Mouse (Mus musculus): ENCODE data around the gene Fbxo24. TPM values are rescaled to one million over a fixed set of nuclear protein-coding genes. Genes with fewer than 3 reads are reported as not detected.
"Not testable (repeated sequence)": the region's sequence is repeated elsewhere in the genome, so short reads cannot be mapped to it uniquely, and the experiment has no call there.

Fbxo24 gene
- polyA plus RNA-seq, 1 experiment from 2014 or later, result 0.25 TPM

DNA sequence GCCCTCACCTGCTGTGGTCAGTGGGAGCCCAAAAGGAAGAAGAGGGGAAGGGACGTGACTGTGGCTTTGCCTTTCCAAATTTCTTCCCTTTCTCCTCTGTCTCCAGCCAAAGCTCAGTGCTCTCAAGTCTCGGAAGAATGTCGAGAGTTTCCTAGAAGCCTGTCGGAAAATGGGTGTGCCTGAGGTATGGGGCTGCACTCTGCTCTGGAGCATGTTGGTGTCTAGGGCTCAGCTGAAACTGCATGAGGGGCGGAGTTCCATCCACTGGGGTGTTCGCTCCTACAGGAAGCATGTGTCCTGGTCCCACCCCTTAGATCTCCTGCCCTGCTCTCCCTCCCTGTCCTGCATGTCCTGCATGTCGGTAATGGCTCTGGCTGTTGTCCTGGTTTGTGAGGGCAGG lies 10.7 kb upstream of the Fbxo24 start:
- Histone ChIP-seq H3K4me2 (replicated peaks) (no peak overlapping the region), H3K9me3 (replicated peaks) (no peaks in the 10 kb centered on the region), H3K4me1 (0 out of 2 replicates have a peak, but pooled peaks cover 4% of the 10 kb centered on the region), H3K27me3 (peaks cover 13% of the 10 kb centered on the region), H3K4me3 (replicated peaks) (no peak overlapping the region), H3K9ac (no peak overlapping the region), H3K36me3 (peaks cover 68% of the 10 kb centered on the region), H3K27ac (replicated peaks) (no peak overlapping the region)
- 67% methylated on average over 7 of the region's 7 CpGs for WGBS
- ATAC-seq (ENCODE audit: insufficient number of reproducible peaks, low FRiP score, low TSS enrichment, low read depth), result no peak

DNA sequence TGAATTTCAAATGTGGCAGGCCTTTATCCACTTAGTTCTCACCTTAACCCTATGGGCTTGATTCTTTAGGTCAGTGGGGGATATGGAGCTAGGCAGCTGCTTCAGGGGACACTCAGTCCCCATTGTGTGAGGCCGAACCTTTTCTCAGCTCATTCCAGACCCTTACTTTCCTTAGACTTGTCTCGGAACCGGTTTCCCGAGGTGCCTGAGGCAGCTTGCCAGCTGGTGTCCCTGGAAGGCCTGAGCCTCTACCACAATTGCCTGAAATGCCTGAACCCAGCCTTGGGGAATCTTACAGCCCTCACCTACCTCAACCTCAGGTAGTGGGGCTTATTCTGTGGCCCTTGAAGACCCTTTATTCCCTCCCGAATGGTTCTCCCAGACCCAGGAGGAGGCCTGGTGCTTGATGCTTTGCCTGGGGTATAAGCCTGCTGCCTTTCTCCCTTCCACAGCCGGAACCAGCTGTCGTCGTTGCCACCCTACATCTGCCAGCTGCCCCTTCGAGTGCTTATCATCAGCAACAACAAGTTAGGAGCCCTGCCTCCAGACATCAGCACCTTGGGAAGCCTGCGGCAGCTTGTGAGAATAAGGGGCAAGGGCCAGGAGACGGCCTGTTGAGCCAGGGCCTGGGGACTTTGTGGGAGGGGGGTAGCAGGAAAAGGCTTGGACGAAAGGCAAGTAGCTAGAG lies 4.7 kb upstream of the Fbxo24 start:
- Histone ChIP-seq H3K4me2 (replicated peaks) (0 out of 2 replicates have a peak overlapping the region, but pooled peaks have one; percentile 4), H3K36me3 (peaks cover 52% of the 10 kb centered on the region), H3K27me3 (no peaks in the 10 kb centered on the region), H3K4me1 (peaks cover 46% of the 10 kb centered on the region), H3K9me3 (replicated peaks) (no peaks in the 10 kb centered on the region), H3K27ac (replicated peaks) (peak overlapping the region; percentile 34; the same call in 1 of the 2 replicates), H3K4me3 (replicated peaks) (no peak overlapping the region), H3K9ac (no peak overlapping the region)
- ATAC-seq (ENCODE audit: insufficient number of reproducible peaks, low FRiP score, low TSS enrichment, low read depth), result no peak
- WGBS, result 58% methylated on average over 12 of the region's 12 CpGs

DNA sequence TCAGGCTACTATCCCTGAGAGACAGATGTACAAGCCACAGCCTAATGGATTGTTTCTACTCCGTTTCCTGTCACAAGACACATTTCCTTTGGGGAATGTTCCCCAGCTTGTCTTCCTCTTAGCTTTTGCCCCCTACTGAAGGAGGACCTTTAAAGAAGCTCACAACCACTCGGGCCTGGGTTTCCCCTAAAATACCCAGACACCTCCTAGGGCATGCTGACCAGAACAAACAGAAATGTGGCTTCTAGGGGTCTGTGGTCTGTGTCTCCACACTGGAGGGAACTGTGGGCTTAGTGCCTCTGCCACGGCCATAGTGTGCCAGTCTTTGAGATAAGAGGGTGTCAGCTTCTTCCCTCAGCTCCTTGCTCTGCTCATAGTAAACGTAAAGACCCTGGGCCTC lies 2.8 kb upstream of the Fbxo24 start:
- peaks cover 33% of the 10 kb centered on the region for H3K36me3 ChIP-seq
- no peaks in the 10 kb centered on the region for H3K9me3 ChIP-seq (replicated peaks)

GRCm38 (mm10) chr5:137631171-137631570 lies 2.4 kb upstream of the Fbxo24 start:
- WGBS, result 58% methylated on average over 9 of the region's 9 CpGs
- Histone ChIP-seq H3K4me1 (peaks cover 52% of the 10 kb centered on the region), H3K9ac (0 out of 2 replicates have a peak overlapping the region, but pooled peaks have one; percentile 2), H3K4me3 (replicated peaks) (peak overlapping the region; percentile 99), H3K36me3 (peaks cover 28% of the 10 kb centered on the region), H3K27me3 (no peaks in the 10 kb centered on the region), H3K4me2 (replicated peaks) (peak overlapping the region; percentile 91), H3K9me3 (replicated peaks) (no peaks in the 10 kb centered on the region), H3K27ac (replicated peaks) (peak overlapping the region; percentile 92)
- no peak for ATAC-seq (ENCODE audit: insufficient number of reproducible peaks, low FRiP score, low TSS enrichment, low read depth)

More for the DNA sequence above, 2.8 kb upstream of the Fbxo24 start:
- no peak for ATAC-seq (ENCODE audit: insufficient number of reproducible peaks, low FRiP score, low TSS enrichment, low read depth)
- peak overlapping the region; percentile 91; the same call in 1 of the 2 replicates for H3K4me2 ChIP-seq (replicated peaks)
- 0 out of 2 replicates have a peak overlapping the region, but pooled peaks have one; percentile 6 for H3K4me3 ChIP-seq (replicated peaks)
- peak overlapping the region; percentile 92 for H3K27ac ChIP-seq (replicated peaks)
- H3K27me3 ChIP-seq, result no peaks in the 10 kb centered on the region
- H3K9ac ChIP-seq, result no peak overlapping the region
- H3K4me1 ChIP-seq, result peaks cover 52% of the 10 kb centered on the region
- WGBS, result 58% methylated on average over 4 of the region's 4 CpGs

- Histone ChIP-seq H3K36me3 (peaks cover 23% of the 10 kb centered on the region), H3K27ac (replicated peaks) (peak overlapping the region; percentile 92), H3K4me1 (peaks cover 52% of the 10 kb centered on the region), H3K4me2 (replicated peaks) (peak overlapping the region; percentile 91), H3K9ac (0 out of 2 replicates have a peak overlapping the region, but pooled peaks have one; percentile 2), H3K27me3 (no peaks in the 10 kb centered on the region), H3K4me3 (replicated peaks) (peak overlapping the region; percentile 99), H3K9me3 (replicated peaks) (no peaks in the 10 kb centered on the region)
- no peak for ATAC-seq (ENCODE audit: insufficient number of reproducible peaks, low FRiP score, low TSS enrichment, low read depth)
- 23% methylated on average over 3 of the region's 3 CpGs for WGBS
Observed at GRCm38 (mm10) chr5:137630602-137631001, 1.8 kb upstream of the Fbxo24 start.

GRCm38 (mm10) chr5:137629906-137630545 lies 1.2 kb upstream of the Fbxo24 start:
- no peak for ATAC-seq (ENCODE audit: insufficient number of reproducible peaks, low FRiP score, low TSS enrichment, low read depth)
- Histone ChIP-seq H3K9ac (peak overlapping the region; percentile 87; the same call in 1 of the 2 replicates), H3K27ac (replicated peaks) (peak overlapping the region; percentile 92), H3K9me3 (replicated peaks) (no peaks in the 10 kb centered on the region), H3K27me3 (no peaks in the 10 kb centered on the region), H3K4me1 (peaks cover 52% of the 10 kb centered on the region), H3K36me3 (peaks cover 17% of the 10 kb centered on the region), H3K4me2 (replicated peaks) (peak overlapping the region; percentile 91), H3K4me3 (replicated peaks) (peak overlapping the region; percentile 99)
- 13% methylated on average over 6 of the region's 6 CpGs for WGBS

- peak overlapping the region; percentile 87 for H3K9ac ChIP-seq
- WGBS, result under 1% methylated on average over 23 of the region's 23 CpGs
- ATAC-seq (ENCODE audit: insufficient number of reproducible peaks, low FRiP score, low TSS enrichment, low read depth), result no peak
- H3K36me3 ChIP-seq, result peaks cover 17% of the 10 kb centered on the region
- H3K9me3 ChIP-seq (replicated peaks), result no peaks in the 10 kb centered on the region
- peaks cover 52% of the 10 kb centered on the region for H3K4me1 ChIP-seq
- peak overlapping the region; percentile 99 for H3K4me3 ChIP-seq (replicated peaks)
- H3K27ac ChIP-seq (replicated peaks), result peak overlapping the region; percentile 92
- H3K27me3 ChIP-seq, result no peaks in the 10 kb centered on the region
- H3K4me2 ChIP-seq (replicated peaks), result peak overlapping the region; percentile 91
Observed at GRCm38 (mm10) chr5:137629306-137629721, 512 bp upstream of the Fbxo24 start.

DNA sequence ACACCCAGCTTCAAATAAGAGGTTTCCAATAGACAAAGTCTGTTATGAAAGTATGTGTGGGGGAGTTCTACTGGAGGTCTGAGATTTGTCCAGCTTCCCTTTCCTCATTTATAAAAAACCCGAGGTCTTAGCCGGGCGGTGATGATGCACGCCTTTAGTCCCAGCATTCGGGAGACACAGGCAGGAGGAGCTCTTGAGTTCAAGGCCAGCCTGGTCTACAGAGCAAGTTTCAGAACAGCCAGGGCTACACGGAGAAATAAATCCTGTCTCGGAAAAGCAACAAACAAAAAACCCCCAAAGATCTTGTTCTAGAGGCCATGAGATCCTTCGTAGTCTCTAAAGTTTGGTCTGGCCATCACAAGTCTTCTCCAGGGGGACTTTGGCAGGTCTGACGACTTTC lies 811 bp downstream of the Fbxo24 start:
- H3K36me3 ChIP-seq, result peaks cover 6% of the 10 kb centered on the region; the same call in 1 of the 2 replicates
- H3K9ac ChIP-seq, result peak overlapping the region; percentile 43
- 3% methylated on average over 9 of the region's 9 CpGs for WGBS
- H3K4me2 ChIP-seq (replicated peaks), result peak overlapping the region; percentile 59
- no peaks in the 10 kb centered on the region for H3K9me3 ChIP-seq (replicated peaks)
- H3K27ac ChIP-seq (replicated peaks), result peak overlapping the region; percentile 91
- no peaks in the 10 kb centered on the region for H3K27me3 ChIP-seq
- no peak for ATAC-seq (ENCODE audit: insufficient number of reproducible peaks, low FRiP score, low TSS enrichment, low read depth)
- peak overlapping the region; percentile 99 for H3K4me3 ChIP-seq (replicated peaks)
- H3K4me1 ChIP-seq, result peaks cover 41% of the 10 kb centered on the region

GRCm38 (mm10) chr5:137623937-137624530 lies 4.8 kb downstream of the Fbxo24 start:
- no peaks in the 10 kb centered on the region for H3K27me3 ChIP-seq
- H3K9me3 ChIP-seq (replicated peaks), result no peaks in the 10 kb centered on the region
- H3K4me3 ChIP-seq (replicated peaks), result no peak overlapping the region
- no peak overlapping the region for H3K9ac ChIP-seq
- peaks cover 6% of the 10 kb centered on the region for H3K4me1 ChIP-seq
- H3K36me3 ChIP-seq, result no peaks in the 10 kb centered on the region
- no peak for ATAC-seq (ENCODE audit: insufficient number of reproducible peaks, low FRiP score, low TSS enrichment, low read depth)
- 72% methylated on average over 11 of the region's 11 CpGs for WGBS
- H3K4me2 ChIP-seq (replicated peaks), result no peak overlapping the region
- no peak overlapping the region for H3K27ac ChIP-seq (replicated peaks)

GRCm38 (mm10) chr5:137615347-137615746 lies 13.5 kb downstream of the Fbxo24 start:
- H3K9me3 ChIP-seq (replicated peaks), result no peaks in the 10 kb centered on the region
- H3K9ac ChIP-seq, result no peak overlapping the region
- peaks cover 35% of the 10 kb centered on the region for H3K4me1 ChIP-seq
- no peak overlapping the region for H3K4me3 ChIP-seq (replicated peaks)
- no peaks in the 10 kb centered on the region for H3K27me3 ChIP-seq
- H3K36me3 ChIP-seq, result no peaks in the 10 kb centered on the region
- no peak overlapping the region for H3K27ac ChIP-seq (replicated peaks)
- no peak overlapping the region for H3K4me2 ChIP-seq (replicated peaks)
- ATAC-seq (ENCODE audit: insufficient number of reproducible peaks, low FRiP score, low TSS enrichment, low read depth), result no peak
- 81% methylated on average over 7 of the region's 7 CpGs for WGBS

- not testable (repeated sequence) for H3K27me3 ChIP-seq; ATAC-seq (ENCODE audit: insufficient number of reproducible peaks, low FRiP score, low TSS enrichment, low read depth); H3K4me2 ChIP-seq (replicated peaks); H3K4me3 ChIP-seq (replicated peaks); H3K27ac ChIP-seq (replicated peaks); H3K36me3 ChIP-seq; H3K9me3 ChIP-seq (replicated peaks); H3K9ac ChIP-seq
- 81% methylated on average over 2 of the region's 2 CpGs for WGBS
- peaks cover 39% of the 10 kb centered on the region for H3K4me1 ChIP-seq
Observed at GRCm38 (mm10) chr5:137614921-137615320, 13.9 kb downstream of the Fbxo24 start.
